Mouse (Mus musculus) erythroblast, adult 5-6 weeks (primary cell): Measurements from ENCODE around the gene Dnajc6. TPM values are rescaled to one million over a fixed set of nuclear protein-coding genes. Genes with fewer than 3 reads are reported as not detected.

Experiments used
- ATAC-seq: replicated peaks from 2 replicates; pipeline ENCODE4 v1.8.0; 2016; ENCODE audit warnings: moderate number of reproducible peaks, mild to moderate bottlenecking, moderate TSS enrichment, inconsistent platforms; ENCODE audit not compliant: poor library complexity, low FRiP score, severe bottlenecking
- total RNA-seq, 2 experiments: library from RNA; stranded (forward) in 1 of 2; stranded (reverse) in 1 of 2; fragments of 150-400 nt in 1 of 2; fragments of 200-764, 138-1000 nt in 1 of 2; gene quantifications; 2 replicates each; pipeline versions ENCODE4 v1.2.3 to v1.2.4; 2015 to 2017; ENCODE audit warnings: low replicate concordance in 2 of 2

The Dnajc6 gene
- total RNA-seq, 2 experiments from 2014 or later, result 5.1 to 6.7 TPM

- no peak for ATAC-seq
These were observed 120.1 kb downstream of the Dnajc6 start for GRCm38 (mm10) chr4:101616520-101616919.

- ATAC-seq, result no peak
These were observed 121.3 kb downstream of the Dnajc6 start for GRCm38 (mm10) chr4:101617742-101618141.

GRCm38 (mm10) chr4:101620206-101620605 is 123.8 kb downstream of the Dnajc6 start:
- ATAC-seq, result no peak

GRCm38 (mm10) chr4:101621241-101621640 is 124.8 kb downstream of the Dnajc6 start:
- no peak for ATAC-seq

- no peak for ATAC-seq
These were observed 128.8 kb downstream of the Dnajc6 start for GRCm38 (mm10) chr4:101625278-101625677.

GRCm38 (mm10) chr4:101635596-101635995 is 139.1 kb downstream of the Dnajc6 start:
- ATAC-seq, result no peak

GRCm38 (mm10) chr4:101637472-101637871 is 141.0 kb downstream of the Dnajc6 start:
- no peak for ATAC-seq

GRCm38 (mm10) chr4:101640631-101641030 is 144.2 kb downstream of the Dnajc6 start:
- no peak for ATAC-seq

- no peak for ATAC-seq
These were observed 146.3 kb downstream of the Dnajc6 start for GRCm38 (mm10) chr4:101642708-101643107.

- no peak for ATAC-seq
These were observed 146.8 kb downstream of the Dnajc6 start for GRCm38 (mm10) chr4:101643216-101643615.

GRCm38 (mm10) chr4:101646857-101647195 is 150.4 kb downstream of the Dnajc6 start:
- ATAC-seq, result no peak; the same call in 1 of the 2 replicates

- ATAC-seq, result peak; percentile 90
These were observed 150.9 kb downstream of the Dnajc6 start, which contains the start of gene Leprot for GRCm38 (mm10) chr4:101647196-101647905. Leprot (plus strand) TSS chr4:101647718.

GRCm38 (mm10) chr4:101647976-101648642 is 151.7 kb downstream of the Dnajc6 start:
- ATAC-seq, result peak; percentile 2

GRCm38 (mm10) chr4:101648745-101649144 is 152.3 kb downstream of the Dnajc6 start:
- ATAC-seq, result no peak

- no peak for ATAC-seq
These were observed 154.5 kb downstream of the Dnajc6 start for GRCm38 (mm10) chr4:101650961-101651360.

GRCm38 (mm10) chr4:101654256-101654655 is 157.8 kb downstream of the Dnajc6 start:
- ATAC-seq, result no peak

- ATAC-seq, result peak; percentile 74
These were observed 158.5 kb downstream of the Dnajc6 start for GRCm38 (mm10) chr4:101654788-101655414.

GRCm38 (mm10) chr4:101655415-101655790 is 159.0 kb downstream of the Dnajc6 start:
- ATAC-seq, result peak; percentile 71

GRCm38 (mm10) chr4:101656056-101656455 is 159.6 kb downstream of the Dnajc6 start:
- ATAC-seq, result no peak

GRCm38 (mm10) chr4:101656956-101657570 is 160.6 kb downstream of the Dnajc6 start:
- ATAC-seq, result 0 out of 2 replicates have a peak, but pooled peaks have one; percentile 38
